Mouse (Mus musculus) embryonic facial prominence, embryonic 15.5 days (tissue): ENCODE measurements at regions not wholly inside any gene's neighbourhood (a gene's known extent, or its start where the extent isn't known, plus 50 kb on each side); places are given as distances from the start of the nearest gene placed in this dataset.

ENCODE experiments used
- ATAC-seq: fragments of 200-750 bp; cut with Nextera tagmentation; 2 replicates; pipeline ENCODE4 v1.8.0; 2017; ENCODE audit warnings: low read depth, moderate TSS enrichment; ENCODE audit not compliant: insufficient number of reproducible peaks, low FRiP score, low TSS enrichment
- H3K27ac ChIP-seq: fragments of 300-500 bp; sonication (generic); replicated peaks from 2 replicates; pipeline ENCODE4 v1.5.1; 2015; ENCODE audit warnings: mild to moderate bottlenecking, inconsistent platforms
- H3K27me3 ChIP-seq: fragments of 300-500 bp; sonication (generic); 2 replicates; pipeline ENCODE4 v1.6.1; 2015; ENCODE audit warnings: inconsistent platforms
- H3K36me3 ChIP-seq: fragments of 300-500 bp; sonication (generic); 2 replicates; pipeline ENCODE4 v1.6.1; 2015; ENCODE audit warnings: mild to moderate bottlenecking, inconsistent platforms
- H3K4me1 ChIP-seq: fragments of 300-500 bp; sonication (generic); 2 replicates; pipeline ENCODE4 v1.6.1; 2015; ENCODE audit warnings: inconsistent platforms
- H3K4me2 ChIP-seq: fragments of 300-500 bp; sonication (generic); replicated peaks from 2 replicates; pipeline ENCODE4 v1.6.1; 2015; ENCODE audit warnings: mild to moderate bottlenecking, inconsistent platforms
- H3K4me3 ChIP-seq: fragments of 300-500 bp; sonication (generic); replicated peaks from 2 replicates; pipeline ENCODE4 v1.5.1; 2015; ENCODE audit warnings: mild to moderate bottlenecking, inconsistent platforms
- H3K9ac ChIP-seq: fragments of 300-500 bp; sonication (generic); 2 replicates; pipeline ENCODE4 v1.6.1; 2015; ENCODE audit warnings: inconsistent platforms
- H3K9me3 ChIP-seq: fragments of 300-500 bp; sonication (generic); replicated peaks from 2 replicates; pipeline ENCODE4 v1.6.1; 2016; ENCODE audit warnings: inconsistent platforms
- WGBS: fragments of 180-500 bp; shearing (Covaris S2); methylation state at CpG from one replicate; pipeline ENCODE4 v1.1.7; 2015; 5-methylcytosine and 5-hydroxymethylcytosine counted together

DNA sequence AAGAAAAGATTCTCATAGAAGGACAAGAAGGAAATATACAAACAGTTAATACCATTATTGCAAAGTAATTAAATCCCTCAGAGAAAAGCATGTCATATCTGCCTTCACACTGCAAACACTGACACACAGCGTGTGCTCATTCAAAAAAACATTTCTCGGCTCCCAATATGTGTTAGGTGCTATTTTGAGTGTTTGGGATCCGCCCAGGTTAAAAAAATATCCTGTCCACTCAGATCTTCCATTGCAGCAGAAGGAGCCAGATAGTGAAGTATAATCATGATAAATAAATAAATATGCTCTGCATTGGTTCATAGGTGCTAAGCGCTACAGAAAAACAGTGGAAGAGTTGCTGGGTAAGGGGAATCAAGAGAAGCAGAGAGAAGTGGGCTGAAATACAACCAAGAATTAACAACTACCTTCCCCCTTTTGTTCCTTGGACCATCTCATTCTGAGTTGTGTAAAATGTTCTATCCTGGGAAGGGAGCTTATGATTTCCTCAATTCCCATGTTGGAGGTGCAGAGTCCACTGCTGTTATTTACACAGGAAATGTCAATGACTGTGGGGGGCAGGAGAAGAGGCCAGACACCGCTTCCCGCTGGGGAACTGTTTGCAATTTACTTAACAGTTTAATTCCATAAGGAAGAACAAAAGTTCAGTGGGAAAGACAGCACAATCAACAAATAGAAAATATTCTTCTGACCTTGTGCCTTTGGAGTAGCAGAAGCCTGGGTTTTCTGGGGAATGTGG lies 139.9 kb downstream of the Tle1 start:
- Histone ChIP-seq H3K27ac (no peak overlapping the region), H3K9me3 (no peaks in the 10 kb centered on the region), H3K9ac (no peak overlapping the region), H3K27me3 (no peaks in the 10 kb centered on the region), H3K36me3 (no peaks in the 10 kb centered on the region), H3K4me2 (no peak overlapping the region), H3K4me1 (no peaks in the 10 kb centered on the region), H3K4me3 (no peak overlapping the region)
- ATAC-seq, result no peak
- WGBS, result 69% methylated on average over 6 of the region's 6 CpGs

DNA sequence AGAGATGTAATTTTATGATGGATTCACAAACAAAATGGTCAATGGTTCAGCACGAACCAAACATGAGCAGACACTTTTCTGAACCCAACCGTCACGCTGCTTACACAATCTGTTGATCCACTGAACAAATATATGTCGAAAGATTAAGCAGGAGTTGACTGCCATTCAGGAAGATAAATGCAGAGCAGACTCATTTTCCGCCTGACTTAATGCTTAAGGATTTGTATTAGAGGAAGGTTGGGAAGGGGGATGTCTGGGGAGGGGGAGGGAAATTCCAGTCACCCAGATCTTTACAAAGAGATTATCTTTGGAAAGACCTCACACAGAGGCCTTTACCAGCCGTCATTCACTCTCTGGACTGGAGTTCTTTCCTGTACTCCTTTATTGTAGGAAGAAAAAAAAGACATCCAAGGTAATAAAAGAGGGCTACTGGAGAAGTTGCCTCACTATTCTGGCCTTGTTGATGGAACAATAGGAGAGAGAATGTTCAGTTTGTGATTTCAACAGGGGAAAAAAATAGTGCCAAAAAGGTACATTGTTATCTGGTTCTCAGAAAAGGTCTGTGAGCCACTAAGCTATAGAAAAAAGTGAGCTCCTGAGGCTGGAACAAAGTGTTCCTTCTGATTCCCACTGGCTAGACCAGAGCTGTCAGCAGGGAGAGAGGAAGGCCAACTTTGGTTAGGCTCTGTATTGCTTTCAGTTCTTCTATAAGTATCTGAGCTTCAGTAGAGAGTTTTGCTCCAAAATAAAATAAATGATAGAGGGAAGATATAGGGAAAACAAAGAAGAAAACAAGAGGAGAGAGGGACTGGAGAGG lies 150.9 kb downstream of the Tle1 start:
- WGBS, result 30% methylated on average over 6 of the region's 6 CpGs
- H3K4me1 ChIP-seq, result no peaks in the 10 kb centered on the region
- no peaks in the 10 kb centered on the region for H3K27me3 ChIP-seq
- H3K9me3 ChIP-seq, result no peaks in the 10 kb centered on the region
- no peak for ATAC-seq
- H3K27ac ChIP-seq, result no peak overlapping the region
- H3K36me3 ChIP-seq, result no peaks in the 10 kb centered on the region
- no peak overlapping the region for H3K9ac ChIP-seq
- H3K4me2 ChIP-seq, result no peak overlapping the region
- no peak overlapping the region for H3K4me3 ChIP-seq

DNA sequence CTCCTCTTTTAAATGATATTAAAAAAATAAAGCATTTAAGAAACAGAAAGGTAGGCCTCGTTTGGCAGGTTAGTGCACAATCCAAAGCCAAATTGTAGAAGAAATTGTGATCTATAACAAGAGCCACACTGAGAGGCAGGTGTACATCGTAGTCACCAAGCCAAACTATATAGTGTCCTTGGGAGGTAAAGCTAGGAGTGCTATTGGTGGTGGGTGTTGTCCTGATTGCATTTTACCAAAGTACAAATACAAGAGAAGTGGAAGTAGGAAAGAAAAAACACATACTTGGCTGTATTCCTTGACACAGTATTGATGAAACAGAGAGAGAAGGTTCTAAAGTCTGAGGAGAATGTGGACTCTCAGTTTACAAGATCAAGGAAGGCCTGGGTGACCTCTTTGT lies 178.6 kb downstream of the Tle1 start:
- Histone ChIP-seq H3K9me3 (no peaks in the 10 kb centered on the region), H3K27ac (no peak overlapping the region), H3K9ac (no peak overlapping the region), H3K27me3 (no peaks in the 10 kb centered on the region), H3K4me2 (no peak overlapping the region), H3K4me3 (no peak overlapping the region), H3K4me1 (no peaks in the 10 kb centered on the region), H3K36me3 (no peaks in the 10 kb centered on the region)
- 84% methylated on average over 2 of the region's 2 CpGs for WGBS
- no peak for ATAC-seq

DNA sequence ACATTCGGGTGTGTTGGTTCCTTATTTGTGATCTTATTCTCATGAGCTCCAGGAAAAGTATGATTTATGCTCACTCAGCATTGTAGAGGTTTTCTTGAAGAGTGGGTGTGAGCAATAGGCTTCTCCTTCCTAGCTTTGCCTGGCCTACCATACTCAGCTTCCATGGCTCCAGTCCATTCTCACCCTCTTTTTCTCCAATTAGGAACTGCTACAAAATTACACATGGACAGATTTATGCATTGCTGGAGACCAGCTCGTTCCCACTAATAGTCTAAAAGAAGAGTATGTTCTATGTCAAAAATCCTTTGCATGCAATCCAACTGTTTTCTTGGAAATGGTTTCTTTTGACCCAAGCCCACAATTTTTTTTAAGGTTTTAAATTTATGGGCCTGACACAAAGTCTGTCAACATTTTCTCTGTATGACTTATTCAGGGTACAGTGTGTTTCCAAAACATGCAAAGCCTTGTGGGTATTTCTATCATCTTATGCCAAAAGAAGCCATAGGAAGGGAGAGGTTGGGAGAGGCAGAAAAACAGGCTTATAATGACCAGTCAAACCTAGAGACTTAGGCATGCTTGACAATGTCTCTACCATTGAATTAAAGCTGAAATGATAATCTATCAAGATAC lies 186.4 kb downstream of the Tle1 start:
- no peak overlapping the region for H3K4me2 ChIP-seq
- H3K4me1 ChIP-seq, result no peaks in the 10 kb centered on the region
- H3K9me3 ChIP-seq, result no peaks in the 10 kb centered on the region
- H3K36me3 ChIP-seq, result no peaks in the 10 kb centered on the region
- WGBS, result 78% methylated on average over 2 of the region's 2 CpGs
- H3K27me3 ChIP-seq, result no peaks in the 10 kb centered on the region
- ATAC-seq, result no peak
- H3K9ac ChIP-seq, result no peak overlapping the region
- H3K4me3 ChIP-seq, result no peak overlapping the region
- H3K27ac ChIP-seq, result no peak overlapping the region

DNA sequence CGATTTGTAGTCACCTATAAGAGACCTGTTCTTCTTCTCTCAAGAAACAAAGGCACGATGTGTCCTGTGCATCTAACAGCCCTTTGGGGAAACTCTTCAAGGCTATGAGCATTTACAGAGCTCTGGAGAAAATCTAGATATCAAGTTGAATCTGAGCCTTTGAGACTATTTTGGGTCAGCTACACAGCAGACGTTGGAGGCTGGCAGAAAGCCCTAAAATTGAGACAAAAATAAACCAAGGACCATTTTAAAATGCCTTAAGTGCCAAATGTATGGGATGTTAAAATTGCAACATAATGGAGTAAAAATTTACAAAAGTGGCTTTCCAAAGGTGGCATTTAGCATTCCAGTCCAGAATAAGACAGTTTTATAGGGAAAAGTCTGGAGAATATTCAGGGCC lies 187.1 kb downstream of the Tle1 start:
- Histone ChIP-seq H3K4me2 (no peak overlapping the region), H3K4me1 (no peaks in the 10 kb centered on the region), H3K36me3 (no peaks in the 10 kb centered on the region), H3K4me3 (no peak overlapping the region), H3K9ac (no peak overlapping the region), H3K9me3 (no peaks in the 10 kb centered on the region), H3K27me3 (no peaks in the 10 kb centered on the region), H3K27ac (no peak overlapping the region)
- no peak for ATAC-seq
- 70% methylated on average over 3 of the region's 3 CpGs for WGBS

DNA sequence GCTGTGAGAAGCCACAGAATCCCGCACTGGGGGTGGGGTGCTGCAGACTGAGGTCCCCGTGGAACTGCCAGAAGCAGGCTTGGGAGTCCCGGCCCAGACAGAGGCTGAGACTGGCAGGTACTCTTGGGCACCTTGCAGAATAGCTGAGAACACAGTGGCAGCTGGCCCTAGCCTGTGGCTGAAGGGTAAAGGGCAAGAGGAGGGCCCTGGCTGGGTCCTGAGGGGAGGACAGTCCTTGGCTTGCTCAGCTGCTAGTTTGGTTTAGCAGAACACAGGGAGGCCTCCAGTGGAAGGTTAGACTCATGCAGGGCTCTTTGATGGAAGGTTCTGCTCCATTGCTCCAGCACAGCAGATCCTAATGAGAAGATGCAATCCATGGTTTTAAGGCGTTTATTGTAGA lies 190.4 kb downstream of the Tle1 start:
- H3K27ac ChIP-seq, result no peak overlapping the region
- no peak overlapping the region for H3K4me3 ChIP-seq
- H3K27me3 ChIP-seq, result no peaks in the 10 kb centered on the region
- no peaks in the 10 kb centered on the region for H3K9me3 ChIP-seq
- H3K4me2 ChIP-seq, result no peak overlapping the region
- no peak for ATAC-seq
- H3K36me3 ChIP-seq, result no peaks in the 10 kb centered on the region
- no peaks in the 10 kb centered on the region for H3K4me1 ChIP-seq
- 85% methylated on average over 4 of the region's 4 CpGs for WGBS
- no peak overlapping the region for H3K9ac ChIP-seq

DNA sequence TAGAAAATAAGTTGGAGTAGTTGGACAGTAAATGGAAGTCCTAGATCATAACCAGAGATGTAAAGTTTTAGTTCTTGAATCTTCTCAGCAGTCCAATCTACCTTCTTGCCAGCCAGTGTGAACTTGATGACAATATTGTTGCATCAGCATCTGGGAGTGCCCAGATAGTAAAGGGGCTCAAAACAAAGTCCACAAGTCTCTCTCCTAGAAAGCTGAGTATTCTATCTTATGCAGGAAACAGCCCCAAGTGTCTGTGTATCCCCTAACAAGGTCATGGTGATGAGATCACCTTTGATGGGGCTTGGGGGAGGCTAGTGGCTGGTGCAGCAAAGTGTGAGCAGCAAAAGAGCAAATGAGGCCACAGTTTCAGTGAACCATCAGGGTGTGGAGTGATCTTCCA lies 194.8 kb downstream of the Tle1 start:
- H3K9me3 ChIP-seq, result no peaks in the 10 kb centered on the region
- no peaks in the 10 kb centered on the region for H3K4me1 ChIP-seq
- ATAC-seq, result no peak
- no peaks in the 10 kb centered on the region for H3K36me3 ChIP-seq
- no peak overlapping the region for H3K9ac ChIP-seq
- H3K4me3 ChIP-seq, result no peak overlapping the region
- no peaks in the 10 kb centered on the region for H3K27me3 ChIP-seq
- no peak overlapping the region for H3K4me2 ChIP-seq
- H3K27ac ChIP-seq, result no peak overlapping the region

DNA sequence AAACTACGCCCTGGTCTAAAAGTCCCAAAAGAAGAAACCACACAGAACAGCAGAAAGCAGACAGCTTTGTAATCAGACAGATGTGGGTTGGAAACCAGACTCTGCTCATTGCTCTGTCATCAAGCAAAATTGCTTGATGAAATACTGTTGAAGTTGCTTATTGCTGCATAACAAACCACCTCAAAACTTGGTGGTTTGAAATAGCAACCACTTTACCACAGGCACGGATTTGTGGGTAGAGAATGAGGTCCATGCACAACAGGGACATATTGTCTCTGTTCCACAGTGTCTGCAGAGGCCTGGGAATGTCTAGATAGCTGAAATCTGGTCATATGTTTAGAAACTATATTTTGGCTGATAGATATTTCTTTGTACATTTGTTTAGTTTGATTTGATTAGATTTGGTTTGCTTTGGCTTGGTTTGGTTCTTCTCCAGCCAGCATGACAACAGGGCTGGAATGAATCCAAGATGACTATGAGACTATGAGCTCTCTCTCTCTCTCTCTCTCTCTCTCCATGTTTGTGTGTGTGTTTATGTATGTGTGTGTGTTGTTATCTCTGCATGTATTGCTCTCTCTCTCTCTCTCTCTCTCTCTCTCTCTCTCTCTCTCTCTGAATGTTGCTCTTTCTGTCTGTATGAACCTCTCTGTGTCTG lies 199.4 kb downstream of the Tle1 start:
- 36% methylated on average over 2 of the region's 2 CpGs for WGBS

DNA sequence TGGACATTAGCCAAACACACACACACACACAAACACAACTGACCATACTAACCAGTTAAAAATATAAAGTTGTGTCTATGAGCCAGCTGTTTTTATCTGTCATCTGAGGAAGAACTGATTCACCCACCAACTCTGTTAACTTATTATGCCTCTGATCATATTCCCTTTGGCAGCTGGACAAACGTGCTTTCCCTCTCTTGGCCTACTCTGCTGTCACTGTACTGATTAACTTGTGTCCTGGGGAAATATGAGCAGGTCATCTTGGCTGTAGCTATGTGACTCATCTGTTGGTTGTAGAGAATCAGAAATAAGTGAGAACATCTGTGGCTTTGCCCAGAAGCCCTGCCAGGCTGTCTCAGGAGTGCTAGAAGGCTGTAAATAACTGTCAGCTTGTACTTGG lies 210.9 kb upstream of the Gm11232 start:
- Histone ChIP-seq H3K27ac (no peak overlapping the region), H3K4me2 (no peak overlapping the region), H3K36me3 (no peaks in the 10 kb centered on the region), H3K4me1 (no peaks in the 10 kb centered on the region), H3K9me3 (no peaks in the 10 kb centered on the region), H3K9ac (no peak overlapping the region), H3K27me3 (no peaks in the 10 kb centered on the region), H3K4me3 (no peak overlapping the region)
- peak; percentile 43; the same call in 1 of the 2 replicates for ATAC-seq
- WGBS, result 17% methylated on average over 1 of the region's 1 CpGs

More for the DNA sequence above, 199.4 kb downstream of the Tle1 start:
- no peaks in the 10 kb centered on the region for H3K9me3 ChIP-seq
- H3K36me3 ChIP-seq, result no peaks in the 10 kb centered on the region
- H3K4me3 ChIP-seq, result no peak overlapping the region
- ATAC-seq, result peak; percentile 69
- H3K4me1 ChIP-seq, result no peaks in the 10 kb centered on the region
- no peak overlapping the region for H3K27ac ChIP-seq
- H3K27me3 ChIP-seq, result no peaks in the 10 kb centered on the region
- no peak overlapping the region for H3K9ac ChIP-seq
- H3K4me2 ChIP-seq, result no peak overlapping the region

DNA sequence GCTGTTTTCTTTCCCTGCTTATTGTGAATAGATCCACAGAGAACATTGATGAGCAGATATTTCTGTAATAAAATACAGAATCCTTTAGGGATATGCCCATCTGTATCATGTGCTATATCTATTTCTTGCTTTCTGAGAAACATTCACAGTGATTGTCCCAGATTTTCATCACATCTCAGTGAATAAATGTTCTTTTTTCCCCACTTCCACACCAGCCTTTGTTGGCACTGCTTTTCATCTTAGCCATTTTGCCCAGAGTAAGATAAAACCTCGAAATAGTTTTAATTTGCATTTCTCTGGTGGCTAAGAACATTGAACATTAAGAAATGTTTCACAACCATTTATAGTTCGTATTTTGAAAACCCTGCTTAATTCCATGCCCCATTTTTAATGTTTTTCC lies 195.7 kb upstream of the Gm11232 start:
- Histone ChIP-seq H3K9ac (no peak overlapping the region), H3K27ac (no peak overlapping the region), H3K4me2 (no peak overlapping the region), H3K4me1 (no peaks in the 10 kb centered on the region), H3K9me3 (no peaks in the 10 kb centered on the region), H3K27me3 (no peaks in the 10 kb centered on the region), H3K36me3 (no peaks in the 10 kb centered on the region), H3K4me3 (no peak overlapping the region)
- WGBS, result 71% methylated on average over 2 of the region's 2 CpGs
- no peak for ATAC-seq

DNA sequence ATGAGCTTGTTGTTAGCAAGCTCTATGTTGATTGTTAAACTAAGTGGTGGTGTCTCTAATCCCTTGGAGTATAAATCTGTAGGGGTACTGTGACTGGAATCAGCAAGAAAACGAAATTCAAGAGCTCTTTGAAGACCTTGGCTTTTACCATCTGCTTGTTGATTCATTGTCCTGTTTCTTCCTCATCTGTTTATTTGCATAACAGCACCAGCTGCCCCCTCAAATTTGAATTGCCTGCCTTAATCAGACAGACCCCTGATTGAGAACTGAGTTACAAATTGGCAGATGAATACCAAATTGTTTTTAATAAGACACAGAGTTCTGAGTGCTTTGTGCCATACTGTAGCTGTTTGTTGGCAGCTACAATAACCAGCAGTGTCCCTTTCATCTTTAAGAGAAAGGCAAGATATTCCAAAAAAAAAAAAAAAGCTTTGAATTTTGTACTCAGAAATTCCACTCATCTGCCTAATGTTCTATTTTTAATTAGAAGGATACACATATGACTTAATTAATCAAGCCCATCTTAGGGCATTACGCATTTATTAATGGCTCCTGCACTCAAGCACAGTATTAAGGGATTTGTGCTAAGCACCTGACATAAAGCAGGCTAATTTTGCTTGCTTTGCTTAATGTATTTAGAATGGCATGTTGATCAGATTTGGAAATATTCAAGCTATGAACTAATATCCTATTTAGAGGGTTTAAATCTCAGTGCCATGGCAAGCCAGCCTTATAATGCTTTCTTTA lies 175.6 kb upstream of the Gm11232 start:
- H3K9ac ChIP-seq, result no peak overlapping the region
- ATAC-seq, result no peak
- 44% methylated on average over 2 of the region's 2 CpGs for WGBS
- H3K27ac ChIP-seq, result no peak overlapping the region
- H3K4me2 ChIP-seq, result no peak overlapping the region
- no peaks in the 10 kb centered on the region for H3K4me1 ChIP-seq
- H3K4me3 ChIP-seq, result no peak overlapping the region
- no peaks in the 10 kb centered on the region for H3K9me3 ChIP-seq
- no peaks in the 10 kb centered on the region for H3K36me3 ChIP-seq
- H3K27me3 ChIP-seq, result no peaks in the 10 kb centered on the region
